Mouse (Mus musculus): ENCODE measurements around the gene Gm4307. TPM values are rescaled to one million over a fixed set of nuclear protein-coding genes. Genes with fewer than 3 reads are reported as not detected.
"Not testable (repeated sequence)": the region's sequence is repeated elsewhere in the genome, so short reads cannot be mapped to it uniquely, and the experiment has no call there.

The Gm4307 gene
- not detected in 2 replicates for polyA plus RNA-seq (2015; fragmentation: Nextera tagmentation; extraction: Ambion mirVana)

DNA sequence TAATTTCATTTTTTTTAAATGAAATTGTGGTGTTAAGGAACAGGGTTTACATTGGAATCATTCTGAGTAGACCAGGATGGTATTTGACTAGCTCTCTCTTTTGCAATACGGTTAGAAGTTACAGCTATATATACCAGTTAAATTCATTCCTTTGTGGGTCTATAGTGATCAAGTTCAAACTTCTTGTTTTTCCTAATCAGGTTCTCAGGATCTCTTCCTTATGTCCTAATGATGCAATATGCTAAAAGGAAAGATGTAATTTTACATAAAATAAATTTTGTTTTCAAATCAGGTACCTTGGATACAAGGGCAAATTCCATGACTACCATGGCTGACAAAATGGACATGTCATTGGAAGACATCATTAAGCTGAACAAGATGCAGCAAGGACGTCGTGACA, at the start of gene Gm4307:
Gene Gm4307 (plus strand): TSS at position 301 of the 400 bp plus-strand sequence.
- H3K9ac ChIP-seq; H3K4me3 ChIP-seq; H3K4me2 ChIP-seq; H3K36me3 ChIP-seq; H3K27ac ChIP-seq (replicated peaks); H3K4me1 ChIP-seq (replicated peaks); H3K9me3 ChIP-seq; H3K27me3 ChIP-seq; ATAC-seq (ENCODE audit: low read depth): not testable (repeated sequence)
- WGBS: no CpG with 5 or more reads among the region's 3 CpGs

DNA sequence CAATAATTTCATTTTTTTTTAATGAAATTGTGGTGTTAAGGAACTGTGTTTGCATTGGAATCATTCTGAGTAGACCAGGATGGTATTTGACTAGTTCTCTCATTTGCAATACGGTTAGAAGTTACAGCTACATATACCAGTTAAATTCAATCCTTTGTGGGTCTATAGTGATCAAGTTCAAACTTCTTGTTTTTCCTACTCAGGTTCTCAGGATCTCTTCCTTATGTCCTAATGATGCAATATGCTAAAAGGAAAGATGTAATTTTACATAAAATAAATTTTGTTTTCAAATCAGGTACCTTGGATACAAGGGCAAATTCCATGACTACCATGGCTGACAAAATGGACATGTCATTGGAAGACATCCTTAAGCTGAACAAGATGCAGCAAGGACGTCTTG, 25.8 kb upstream of the Gm4307 start, which contains the start of gene Gm4301:
Gene Gm4301 (plus strand): TSS at position 301 of the 400 bp plus-strand sequence.
- not testable (repeated sequence) for H3K4me3 ChIP-seq; H3K27me3 ChIP-seq; H3K4me2 ChIP-seq; H3K27ac ChIP-seq (replicated peaks); ATAC-seq (ENCODE audit: low read depth); H3K4me1 ChIP-seq (replicated peaks); H3K9ac ChIP-seq; H3K36me3 ChIP-seq; H3K9me3 ChIP-seq
- no CpG with 5 or more reads among the region's 2 CpGs for WGBS

DNA sequence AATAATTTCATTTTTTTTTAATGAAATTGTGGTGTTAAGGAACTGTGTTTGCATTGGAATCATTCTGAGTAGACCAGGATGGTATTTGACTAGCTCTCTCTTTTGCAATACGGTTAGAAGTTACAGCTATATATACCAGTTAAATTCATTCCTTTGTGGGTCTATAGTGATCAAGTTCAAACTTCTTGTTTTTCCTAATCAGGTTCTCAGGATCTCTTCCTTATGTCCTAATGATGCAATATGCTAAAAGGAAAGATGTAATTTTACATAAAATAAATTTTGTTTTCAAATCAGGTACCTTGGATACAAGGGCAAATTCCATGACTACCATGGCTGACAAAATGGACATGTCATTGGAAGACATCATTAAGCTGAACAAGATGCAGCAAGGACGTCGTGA, 20.6 kb upstream of the Gm4307 start, which contains the start of gene Gm4302:
Gene Gm4302 (plus strand): TSS at position 301 of the 400 bp plus-strand sequence.
- not testable (repeated sequence) for H3K4me1 ChIP-seq (replicated peaks)

DNA sequence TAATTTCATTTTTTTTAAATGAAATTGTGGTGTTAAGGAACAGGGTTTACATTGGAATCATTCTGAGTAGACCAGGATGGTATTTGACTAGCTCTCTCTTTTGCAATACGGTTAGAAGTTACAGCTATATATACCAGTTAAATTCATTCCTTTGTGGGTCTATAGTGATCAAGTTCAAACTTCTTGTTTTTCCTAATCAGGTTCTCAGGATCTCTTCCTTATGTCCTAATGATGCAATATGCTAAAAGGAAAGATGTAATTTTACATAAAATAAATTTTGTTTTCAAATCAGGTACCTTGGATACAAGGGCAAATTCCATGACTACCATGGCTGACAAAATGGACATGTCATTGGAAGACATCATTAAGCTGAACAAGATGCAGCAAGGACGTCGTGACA, 15.5 kb upstream of the Gm4307 start, which contains the start of gene Gm4303:
Gene Gm4303 (plus strand): TSS at position 301 of the 400 bp plus-strand sequence.
- not testable (repeated sequence) for H3K27me3 ChIP-seq; H3K36me3 ChIP-seq; H3K9ac ChIP-seq; H3K9me3 ChIP-seq; ATAC-seq (ENCODE audit: low read depth); H3K27ac ChIP-seq (replicated peaks); H3K4me2 ChIP-seq; H3K4me3 ChIP-seq; H3K4me1 ChIP-seq (replicated peaks)
- no CpG with 5 or more reads among the region's 3 CpGs for WGBS

More for the DNA sequence above, 20.6 kb upstream of the Gm4307 start, which contains the start of gene Gm4302:
- H3K9ac ChIP-seq; H3K27me3 ChIP-seq; H3K36me3 ChIP-seq; H3K27ac ChIP-seq (replicated peaks); H3K9me3 ChIP-seq; H3K4me3 ChIP-seq; H3K4me2 ChIP-seq; ATAC-seq (ENCODE audit: low read depth): not testable (repeated sequence)
- no CpG with 5 or more reads among the region's 3 CpGs for WGBS

DNA sequence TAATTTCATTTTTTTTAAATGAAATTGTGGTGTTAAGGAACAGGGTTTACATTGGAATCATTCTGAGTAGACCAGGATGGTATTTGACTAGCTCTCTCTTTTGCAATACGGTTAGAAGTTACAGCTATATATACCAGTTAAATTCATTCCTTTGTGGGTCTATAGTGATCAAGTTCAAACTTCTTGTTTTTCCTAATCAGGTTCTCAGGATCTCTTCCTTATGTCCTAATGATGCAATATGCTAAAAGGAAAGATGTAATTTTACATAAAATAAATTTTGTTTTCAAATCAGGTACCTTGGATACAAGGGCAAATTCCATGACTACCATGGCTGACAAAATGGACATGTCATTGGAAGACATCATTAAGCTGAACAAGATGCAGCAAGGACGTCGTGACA, 10.3 kb upstream of the Gm4307 start, which contains the start of gene Gm4305:
Gene Gm4305 (plus strand): TSS at position 301 of the 400 bp plus-strand sequence.
- ATAC-seq (ENCODE audit: low read depth); H3K9ac ChIP-seq; H3K36me3 ChIP-seq; H3K27ac ChIP-seq (replicated peaks); H3K4me1 ChIP-seq (replicated peaks); H3K4me2 ChIP-seq; H3K9me3 ChIP-seq; H3K4me3 ChIP-seq; H3K27me3 ChIP-seq: not testable (repeated sequence)
- WGBS: no CpG with 5 or more reads among the region's 3 CpGs

DNA sequence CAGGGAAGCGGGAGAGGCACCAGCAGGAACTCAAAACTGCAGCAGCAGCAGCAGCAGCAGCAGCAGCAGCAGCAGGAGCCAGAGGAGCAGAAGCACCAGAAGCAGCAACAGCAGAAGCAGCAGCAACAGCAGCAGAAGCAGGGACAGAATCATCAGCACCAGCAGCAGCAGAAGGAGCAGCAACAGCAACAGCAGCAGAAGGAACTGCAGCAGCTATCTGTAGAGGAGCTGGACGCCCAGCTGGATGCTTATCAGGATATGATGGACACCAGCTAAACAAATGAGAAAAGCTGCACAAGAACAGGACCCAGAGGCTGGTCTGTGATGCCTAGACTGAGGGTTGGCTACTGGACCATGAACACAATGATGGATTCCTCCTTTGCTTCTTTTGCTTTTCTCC, 4.3 kb upstream of the Gm4307 start:
- ATAC-seq (ENCODE audit: low read depth); H3K9me3 ChIP-seq; H3K27ac ChIP-seq (replicated peaks); H3K4me3 ChIP-seq; H3K4me1 ChIP-seq (replicated peaks); H3K36me3 ChIP-seq; H3K9ac ChIP-seq; H3K27me3 ChIP-seq; H3K4me2 ChIP-seq: not testable (repeated sequence)
- 63% methylated on average over 1 of the region's 2 CpGs for WGBS

DNA sequence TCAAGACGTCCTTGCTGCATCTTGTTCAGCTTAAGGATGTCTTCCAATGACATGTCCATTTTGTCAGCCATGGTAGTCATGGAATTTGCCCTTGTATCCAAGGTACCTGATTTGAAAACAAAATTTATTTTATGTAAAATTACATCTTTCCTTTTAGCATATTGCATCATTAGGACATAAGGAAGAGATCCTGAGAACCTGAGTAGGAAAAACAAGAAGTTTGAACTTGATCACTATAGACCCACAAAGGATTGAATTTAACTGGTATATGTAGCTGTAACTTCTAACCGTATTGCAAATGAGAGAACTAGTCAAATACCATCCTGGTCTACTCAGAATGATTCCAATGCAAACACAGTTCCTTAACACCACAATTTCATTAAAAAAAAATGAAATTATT, 21.3 kb downstream of the Gm4307 start, which contains the start of gene Gm4312:
Gene Gm4312 (minus strand): TSS at position 101 of the 400 bp plus-strand sequence.
- H3K27me3 ChIP-seq; H3K36me3 ChIP-seq; H3K4me1 ChIP-seq (replicated peaks); ATAC-seq (ENCODE audit: low read depth); H3K9ac ChIP-seq; H3K4me2 ChIP-seq; H3K9me3 ChIP-seq; H3K27ac ChIP-seq (replicated peaks); H3K4me3 ChIP-seq: not testable (repeated sequence)
- WGBS: no CpG with 5 or more reads among the region's 2 CpGs

DNA sequence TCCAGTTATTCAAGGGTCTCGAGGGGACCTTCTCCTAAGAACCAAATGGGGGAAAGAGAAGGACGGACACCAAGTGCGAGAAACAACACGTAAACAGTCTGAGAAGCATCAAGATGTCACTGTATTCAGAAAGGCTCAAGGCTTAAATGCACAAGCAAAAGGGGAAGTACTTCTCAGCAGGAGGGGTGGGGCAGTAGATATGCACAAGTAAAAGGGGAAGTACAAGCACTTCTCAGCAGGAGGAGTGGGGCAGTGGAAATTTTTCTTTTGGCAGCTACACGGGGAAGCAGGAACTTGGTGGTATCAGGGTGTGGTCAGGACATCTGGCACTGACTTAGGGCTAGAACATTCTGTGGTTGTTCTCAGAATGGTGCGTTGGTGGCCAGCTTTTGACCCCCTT, 41.2 kb downstream of the Gm4307 start:
- not testable (repeated sequence) for H3K9me3 ChIP-seq; H3K4me3 ChIP-seq; H3K9ac ChIP-seq; H3K27me3 ChIP-seq; H3K27ac ChIP-seq (replicated peaks); ATAC-seq (ENCODE audit: low read depth); H3K36me3 ChIP-seq; H3K4me1 ChIP-seq (replicated peaks); H3K4me2 ChIP-seq
- 90% methylated on average over 6 of the region's 6 CpGs for WGBS

Other genes with a start within 250 kb of the Gm4307 start
- gene Gm4301, start 25.7 kb upstream of the Gm4307 start, polyA plus RNA-seq (2015; fragmentation: Nextera tagmentation; extraction: Ambion mirVana): not detected in 2 replicates
- gene Gm4302, start 20.5 kb upstream of the Gm4307 start, polyA plus RNA-seq (2015; fragmentation: Nextera tagmentation; extraction: Ambion mirVana): not detected in 2 replicates
- gene Gm4303, start 15.4 kb upstream of the Gm4307 start, polyA plus RNA-seq (2015; fragmentation: Nextera tagmentation; extraction: Ambion mirVana): not detected in 2 replicates
- not detected in 2 replicates for gene Gm4305, start 10.2 kb upstream of the Gm4307 start, polyA plus RNA-seq (2015; fragmentation: Nextera tagmentation; extraction: Ambion mirVana)
- not detected in 2 replicates for gene Gm4312, start 21.2 kb downstream of the Gm4307 start, polyA plus RNA-seq (2015; fragmentation: Nextera tagmentation; extraction: Ambion mirVana)
- 12.8 and 13.0 TPM in 2 replicates for gene Tmtc3, start 126.0 kb downstream of the Gm4307 start, polyA plus RNA-seq (2015; fragmentation: Nextera tagmentation; extraction: Ambion mirVana)
- gene Cep290, start 126.2 kb downstream of the Gm4307 start, polyA plus RNA-seq (2015; fragmentation: Nextera tagmentation; extraction: Ambion mirVana): 5.7 and 6.2 TPM in 2 replicates
- gene 4930430F08Rik, start 229.1 kb downstream of the Gm4307 start, polyA plus RNA-seq (2015; fragmentation: Nextera tagmentation; extraction: Ambion mirVana): 12.3 and 12.8 TPM in 2 replicates
- gene 1700017N19Rik, start 229.1 kb downstream of the Gm4307 start, polyA plus RNA-seq (2015; fragmentation: Nextera tagmentation; extraction: Ambion mirVana): 0.36 and 0.47 TPM in 2 replicates